Mouse (Mus musculus) lung, adult 2 months (tissue): ENCODE results near the gene Cnksr2. TPM values are rescaled to one million over a fixed set of nuclear protein-coding genes. Genes with fewer than 3 reads are reported as not detected.

ENCODE experiments used
- DNase-seq: peaks from one replicate; pipeline ENCODE4 v3.0.0; 2022
- H3K4me1 ChIP-seq: fragments of 200-500 bp; 2 replicates; pipeline ENCODE4 v1.6.1; 2011; ENCODE audit warnings: low read length; ENCODE audit not compliant: control insufficient read depth, insufficient read depth
- H3K4me3 ChIP-seq: fragments of 200-500 bp; replicated peaks from 2 replicates; pipeline ENCODE3; 2011; ENCODE audit warnings: low read depth, mild to moderate bottlenecking, control low read depth, low read length; ENCODE audit errors: extremely low read depth
- CTCF ChIP-seq: fragments of 200-500 bp; IDR thresholded peaks from 2 replicates; pipeline ENCODE4 v1.5.1; 2011; ENCODE audit warnings: mild to moderate bottlenecking, low read length, control low read depth; ENCODE audit not compliant: insufficient read depth
- POLR2A ChIP-seq: fragments of 200-500 bp; IDR thresholded peaks from 2 replicates; pipeline ENCODE4 v1.6.1; 2011; ENCODE audit warnings: low read depth, mild to moderate bottlenecking, control low read depth, low read length, borderline replicate concordance; ENCODE audit errors: extremely low read depth
- WGBS: fragments of 180-500 bp; shearing (Covaris S2); methylation state at CpG from one replicate; pipeline ENCODE4 v1.1.7; 2018; 5-methylcytosine and 5-hydroxymethylcytosine counted together
- polyA plus RNA-seq: library from polyadenylated mRNA; depleted of rRNA; stranded (reverse); fragments of >200 nt; gene quantifications from 2 replicates; pipeline ENCODE4 v1.2.3, GENCODE M21; 2012; rRNA removed

Cnksr2 gene
- polyA plus RNA-seq = 0.25 and 0.45 TPM in 2 replicates

DNA sequence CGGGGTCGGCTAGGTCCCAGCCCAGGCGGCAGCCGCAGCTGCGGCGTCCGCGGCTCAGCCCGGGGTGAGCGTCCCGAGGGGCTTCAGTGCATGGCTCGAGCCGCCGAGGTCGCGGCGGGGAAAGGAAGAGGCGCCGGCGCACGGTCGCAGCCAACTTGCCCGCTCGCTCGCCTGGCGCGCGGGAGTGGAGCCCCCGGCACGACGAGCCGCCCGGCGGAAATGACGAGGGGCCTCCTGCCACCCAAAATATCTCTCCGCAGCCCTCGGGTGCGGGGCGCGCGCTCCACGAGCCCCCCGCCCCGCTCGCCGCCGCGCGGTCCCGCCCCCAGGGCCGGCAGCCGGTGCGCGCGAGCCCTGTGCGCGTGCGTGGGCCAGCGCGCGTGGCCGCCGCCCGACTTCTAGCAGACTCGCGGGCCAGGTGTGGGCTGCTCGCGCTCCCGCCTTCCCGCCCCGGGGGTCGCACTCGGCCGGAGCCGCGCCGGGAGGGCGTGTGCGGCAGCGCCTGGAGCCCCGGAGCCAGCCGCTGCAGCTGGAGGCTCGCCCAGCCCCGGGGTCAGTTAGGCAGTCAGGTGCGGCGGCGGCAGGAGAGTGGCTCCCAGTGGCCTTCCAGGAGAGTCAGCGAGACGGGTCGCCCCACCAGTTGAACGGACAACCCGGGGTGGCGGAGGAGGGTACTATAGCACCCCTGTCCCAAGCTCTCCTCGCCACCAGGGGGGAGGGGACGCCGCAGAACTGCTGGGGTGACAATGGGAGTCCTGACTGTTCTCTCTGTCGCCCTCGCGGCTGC is at the start of gene Cnksr2:
Gene Cnksr2, minus strand, starts transcription at position 238 of the 787 bp plus-strand sequence.
- TF ChIP-seq POLR2A (no peak), CTCF (no peak)
- peak; percentile 5 for DNase-seq
- no peaks in the 10 kb centered on the region for H3K4me1 ChIP-seq
- H3K4me3 ChIP-seq = peak within 1 kb of the TSS; percentile 44
- WGBS = 37% methylated on average over 98 of the region's 99 CpGs

- DNase-seq = peak; percentile 8
- no peak for TF ChIP-seq CTCF
- TF ChIP-seq POLR2A = no peak
- Histone ChIP-seq H3K4me1 (no peaks in the 10 kb centered on the region), H3K4me3 (no peak overlapping the region)
- WGBS = 20% methylated on average over 13 of the region's 13 CpGs
Observed at GRCm38 (mm10) chrX:158043844-158044140, 698 bp upstream of the Cnksr2 start.

- H3K4me1 ChIP-seq = no peaks in the 10 kb centered on the region
- peak; percentile 6 for DNase-seq
- TF ChIP-seq CTCF = no peak
- TF ChIP-seq POLR2A = no peak
- H3K4me3 ChIP-seq = peak overlapping the region; percentile 44
- WGBS = 34% methylated on average over 62 of the region's 62 CpGs
Observed at GRCm38 (mm10) chrX:158042255-158043056, 638 bp downstream of the Cnksr2 start.

- TF ChIP-seq POLR2A (no peak), CTCF (no peak)
- no peak overlapping the region for H3K4me3 ChIP-seq
- H3K4me1 ChIP-seq = no peaks in the 10 kb centered on the region
- WGBS = 32% methylated on average over 7 of the region's 7 CpGs
- DNase-seq = no peak
Observed at GRCm38 (mm10) chrX:158041703-158042102, 1.4 kb downstream of the Cnksr2 start.

DNA sequence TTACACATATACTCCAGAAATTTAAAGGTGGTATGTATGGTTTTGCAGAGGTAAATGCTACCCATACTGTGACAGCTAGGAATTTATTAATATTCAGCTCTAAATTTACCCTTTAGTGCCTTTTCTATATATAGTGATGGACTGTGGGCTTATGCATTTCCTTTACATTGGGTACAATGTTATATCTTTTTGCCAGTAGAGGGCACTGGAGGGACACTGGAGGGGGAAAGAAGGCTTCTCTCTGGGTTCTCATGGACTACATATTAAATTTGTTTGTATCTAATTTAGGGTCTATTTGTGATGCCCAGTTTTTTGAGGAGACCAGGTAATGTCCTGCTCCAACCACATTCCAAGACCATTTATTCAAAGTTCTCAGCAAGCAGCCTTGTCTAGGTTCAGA is 91.4 kb downstream of the Cnksr2 start:
- Histone ChIP-seq H3K4me3 (no peak overlapping the region), H3K4me1 (no peaks in the 10 kb centered on the region)
- TF ChIP-seq POLR2A (no peak), CTCF (no peak)
- no peak for DNase-seq

- TF ChIP-seq CTCF (no peak), POLR2A (no peak)
- Histone ChIP-seq H3K4me3 (no peak overlapping the region), H3K4me1 (no peaks in the 10 kb centered on the region)
- WGBS = 64% methylated on average over 1 of the region's 1 CpGs
- no peak for DNase-seq
Observed at GRCm38 (mm10) chrX:157949256-157949655, 93.8 kb downstream of the Cnksr2 start.

DNA sequence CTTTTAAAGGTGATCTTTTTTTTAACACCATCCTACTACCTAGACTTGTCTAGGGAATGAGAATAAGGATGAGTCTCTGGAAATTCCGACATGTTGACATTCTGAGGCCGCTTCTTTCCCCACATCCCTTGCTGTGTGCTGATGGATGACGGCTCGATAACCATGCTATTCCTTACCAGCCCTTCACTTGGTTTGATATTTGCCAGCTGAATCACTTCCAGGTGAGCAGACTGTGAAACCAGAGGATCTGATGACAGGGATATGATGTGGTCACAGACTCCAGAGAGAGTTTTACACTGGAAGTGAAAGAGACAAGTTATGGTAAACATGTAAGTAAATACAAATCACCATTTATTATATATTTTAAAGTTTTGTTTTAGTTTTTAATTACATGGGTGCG is 98.0 kb downstream of the Cnksr2 start:
- WGBS = 79% methylated on average over 5 of the region's 5 CpGs
- TF ChIP-seq POLR2A = no peak
- no peak for TF ChIP-seq CTCF
- no peak overlapping the region for H3K4me3 ChIP-seq
- DNase-seq = no peak
- no peaks in the 10 kb centered on the region for H3K4me1 ChIP-seq

DNA sequence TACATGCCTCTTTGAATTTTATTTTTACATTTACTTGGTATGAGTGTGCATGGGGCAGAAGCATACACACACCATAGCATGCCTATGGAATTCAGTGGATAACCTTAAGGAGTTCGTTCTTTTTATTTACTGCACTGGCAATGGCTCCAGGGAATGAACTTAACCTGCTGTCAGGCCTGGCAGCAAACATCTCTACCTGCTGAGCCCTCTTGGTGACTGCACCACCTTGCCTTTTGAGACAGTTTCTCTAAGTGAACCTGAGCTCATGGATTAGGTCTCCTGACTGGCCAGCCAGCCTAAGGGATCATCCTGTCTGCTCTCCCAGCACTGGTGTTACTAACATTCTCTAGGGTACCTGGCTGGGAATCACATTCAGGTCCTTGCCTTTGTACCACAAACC is 106.5 kb downstream of the Cnksr2 start:
- TF ChIP-seq POLR2A (no peak), CTCF (no peak)
- WGBS = 88% methylated on average over 1 of the region's 1 CpGs
- Histone ChIP-seq H3K4me1 (no peaks in the 10 kb centered on the region), H3K4me3 (no peak overlapping the region)
- no peak for DNase-seq

DNA sequence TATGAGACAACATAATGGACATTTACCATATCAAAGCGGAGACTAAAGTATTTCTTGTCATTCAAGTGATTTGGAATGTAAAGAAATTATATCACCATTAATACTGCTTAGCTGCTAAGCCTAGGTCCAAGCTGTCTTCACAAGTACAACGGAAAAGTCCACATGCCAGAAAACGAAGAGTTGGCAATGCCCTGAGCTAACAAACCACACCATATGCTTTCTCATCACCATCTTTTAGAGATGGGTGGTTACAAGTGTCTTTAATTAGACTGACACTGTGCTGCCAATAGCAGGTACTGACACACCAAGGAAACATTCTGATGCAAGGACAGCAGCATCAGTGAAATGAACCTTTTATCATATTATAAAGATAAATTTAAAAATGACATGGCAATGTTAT is 123.0 kb downstream of the Cnksr2 start:
- WGBS = 70% methylated on average over 3 of the region's 3 CpGs
- TF ChIP-seq CTCF (no peak), POLR2A (no peak)
- Histone ChIP-seq H3K4me1 (no peaks in the 10 kb centered on the region), H3K4me3 (no peak overlapping the region)
- no peak for DNase-seq

GRCm38 (mm10) chrX:157829983-157830382 is 213.1 kb downstream of the Cnksr2 start:
- TF ChIP-seq CTCF (no peak), POLR2A (no peak)
- no peak overlapping the region for H3K4me3 ChIP-seq
- DNase-seq = no peak
- no peaks in the 10 kb centered on the region for H3K4me1 ChIP-seq
- 73% methylated on average over 4 of the region's 4 CpGs for WGBS
